Mouse (Mus musculus): ENCODE data around the gene Cyb5d1.
"Not testable (repeated sequence)": the region's sequence is repeated elsewhere in the genome, so short reads cannot be mapped to it uniquely, and the experiment has no call there.

The Cyb5d1 gene

GRCm38 (mm10) chr11:69403691-69404594 lies 8.5 kb upstream of the Cyb5d1 start:
- DNase-seq (ENCODE audit: low spot score in 2 of 2): no peak

- DNase-seq (ENCODE audit: low spot score in 2 of 2): no peak
These were observed 6.6 kb upstream of the Cyb5d1 start for GRCm38 (mm10) chr11:69401987-69402386.

- DNase-seq (ENCODE audit: low spot score in 2 of 2): peak; percentile 66 to 76
These were observed 5.8 kb upstream of the Cyb5d1 start for GRCm38 (mm10) chr11:69401210-69401637.

GRCm38 (mm10) chr11:69400083-69400850 lies 4.8 kb upstream of the Cyb5d1 start:
- DNase-seq (ENCODE audit: low spot score in 2 of 2): no peak

- no peak for DNase-seq (ENCODE audit: low spot score in 2 of 2)
These were observed 4.0 kb upstream of the Cyb5d1 start for GRCm38 (mm10) chr11:69399201-69400082.

GRCm38 (mm10) chr11:69398486-69399200 lies 3.2 kb upstream of the Cyb5d1 start:
- DNase-seq (ENCODE audit: low spot score in 2 of 2): no peak

GRCm38 (mm10) chr11:69398059-69398458 lies 2.6 kb upstream of the Cyb5d1 start, which contains the start of gene Tmem88:
Tmem88 (minus strand) TSS chr11:69398234.
- DNase-seq (ENCODE audit: low spot score in 2 of 2): no peak

GRCm38 (mm10) chr11:69397581-69398057 lies 2.2 kb upstream of the Cyb5d1 start:
- no peak for DNase-seq (ENCODE audit: low spot score in 2 of 2)

- DNase-seq (ENCODE audit: low spot score in 2 of 2): no peak
These were observed 1.3 kb upstream of the Cyb5d1 start for GRCm38 (mm10) chr11:69396772-69397171.

GRCm38 (mm10) chr11:69395634-69396373 lies 373 bp upstream of the Cyb5d1 start:
- DNase-seq (ENCODE audit: low spot score in 2 of 2): peak; percentile 82 to 89

GRCm38 (mm10) chr11:69394591-69395167 lies 752 bp downstream of the Cyb5d1 start:
- not testable (repeated sequence) for DNase-seq (ENCODE audit: low spot score in 2 of 2)

GRCm38 (mm10) chr11:69390400-69391034 lies 4.9 kb downstream of the Cyb5d1 start:
- peak in 1 of 2 experiments; percentile 68 for DNase-seq (ENCODE audit: low spot score in 2 of 2)

GRCm38 (mm10) chr11:69389531-69390399 lies 5.7 kb downstream of the Cyb5d1 start:
- DNase-seq (ENCODE audit: low spot score in 2 of 2): no peak

GRCm38 (mm10) chr11:69388680-69389079 lies 6.8 kb downstream of the Cyb5d1 start:
- DNase-seq (ENCODE audit: low spot score in 2 of 2): no peak

- no peak for DNase-seq (ENCODE audit: low spot score in 2 of 2)
These were observed 8.7 kb downstream of the Cyb5d1 start for GRCm38 (mm10) chr11:69386758-69387157.

GRCm38 (mm10) chr11:69384979-69385378 lies 10.5 kb downstream of the Cyb5d1 start:
- DNase-seq (ENCODE audit: low spot score in 2 of 2): no peak

- DNase-seq (ENCODE audit: low spot score in 2 of 2): no peak
These were observed 12.8 kb downstream of the Cyb5d1 start for GRCm38 (mm10) chr11:69382478-69383105.

GRCm38 (mm10) chr11:69381356-69381755 lies 14.1 kb downstream of the Cyb5d1 start:
- no peak for DNase-seq (ENCODE audit: low spot score in 2 of 2)
